Mouse (Mus musculus): ENCODE data around the gene Zmiz2. TPM values are rescaled to one million over a fixed set of nuclear protein-coding genes. Genes with fewer than 3 reads are reported as not detected.

Gene Zmiz2
- polyA plus RNA-seq, 1 experiment from 2014 or later: 7.1 TPM

DNA sequence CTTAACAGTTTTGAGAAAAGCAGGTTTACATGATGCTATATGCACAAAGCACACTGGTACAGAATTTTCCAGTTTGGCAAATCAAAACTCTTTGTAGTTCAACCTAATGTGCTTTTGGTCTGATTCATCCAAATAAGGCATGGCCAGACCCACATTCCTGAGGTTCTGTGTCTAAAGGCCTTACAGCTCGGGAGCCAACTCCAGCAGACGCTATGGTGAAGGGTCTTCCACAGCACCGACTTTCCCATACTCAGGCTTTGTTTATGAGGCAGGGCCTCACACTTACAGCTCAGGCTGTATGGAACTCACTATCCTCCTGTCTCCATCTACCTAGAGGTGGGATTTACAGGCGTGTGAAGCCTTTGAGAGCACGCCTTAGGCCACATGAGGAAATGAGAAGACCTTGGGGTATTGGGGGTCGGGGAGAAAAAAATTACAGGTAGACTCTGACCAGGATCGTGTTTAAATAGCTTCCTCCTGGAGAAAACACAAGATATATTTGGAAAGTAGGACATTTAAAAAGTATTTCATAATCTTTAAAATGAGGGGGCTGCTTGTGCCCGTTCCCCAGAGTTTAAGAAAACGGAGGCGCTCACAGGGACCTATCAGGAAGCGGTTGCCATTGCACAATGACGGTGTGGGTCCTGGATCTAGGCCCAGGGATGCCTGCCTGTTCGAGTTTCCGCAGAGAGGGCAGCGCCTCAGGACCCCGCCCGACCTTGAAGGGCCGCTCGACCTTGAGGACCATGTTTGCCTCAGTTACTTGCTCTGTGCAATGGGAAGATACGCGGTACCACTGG, 26.1 kb downstream of the Zmiz2 start, which contains the start of gene Ppia:
Gene Ppia, plus strand, starts transcription at position 693 of the 800 bp plus-strand sequence.
- Histone ChIP-seq H3K36me3 (ENCODE audit: control insufficient read depth, insufficient read depth, low read length) (peaks cover 8% of the 10 kb centered on the region), H3K27me3 (ENCODE audit: control insufficient read depth, insufficient read depth, low read length) (no peaks in the 10 kb centered on the region), H3K9me3 (ENCODE audit: control insufficient read depth, low read length) (no peaks in the 10 kb centered on the region), H3K4me2 (replicated peaks; ENCODE audit: low read depth) (peak within 1 kb of the TSS; percentile 74), H3K9ac (ENCODE audit: low read length) (peak within 1 kb of the TSS; percentile 93), H3K27ac (replicated peaks) (peak within 1 kb of the TSS; percentile 99), H3K4me1 (replicated peaks; ENCODE audit: control insufficient read depth, insufficient read depth) (peaks cover 4% of the 10 kb centered on the region; the same call in 1 of the 2 replicates), H3K4me3 (ENCODE audit: low read depth, low read length) (peak within 1 kb of the TSS; percentile 79)
- 4% methylated on average over 21 of the region's 21 CpGs for WGBS
- DNase-seq (ENCODE audit: low spot score): no peak
- TF ChIP-seq EP300 (optimal IDR thresholded peaks at IDR 0.05) (no peak), CTCF (IDR thresholded peaks at IDR 0.05; ENCODE audit: low read depth) (no peak)
- ATAC-seq (ENCODE audit: low FRiP score, low TSS enrichment): peak; percentile 47; the same call in 1 of the 2 replicates

DNA sequence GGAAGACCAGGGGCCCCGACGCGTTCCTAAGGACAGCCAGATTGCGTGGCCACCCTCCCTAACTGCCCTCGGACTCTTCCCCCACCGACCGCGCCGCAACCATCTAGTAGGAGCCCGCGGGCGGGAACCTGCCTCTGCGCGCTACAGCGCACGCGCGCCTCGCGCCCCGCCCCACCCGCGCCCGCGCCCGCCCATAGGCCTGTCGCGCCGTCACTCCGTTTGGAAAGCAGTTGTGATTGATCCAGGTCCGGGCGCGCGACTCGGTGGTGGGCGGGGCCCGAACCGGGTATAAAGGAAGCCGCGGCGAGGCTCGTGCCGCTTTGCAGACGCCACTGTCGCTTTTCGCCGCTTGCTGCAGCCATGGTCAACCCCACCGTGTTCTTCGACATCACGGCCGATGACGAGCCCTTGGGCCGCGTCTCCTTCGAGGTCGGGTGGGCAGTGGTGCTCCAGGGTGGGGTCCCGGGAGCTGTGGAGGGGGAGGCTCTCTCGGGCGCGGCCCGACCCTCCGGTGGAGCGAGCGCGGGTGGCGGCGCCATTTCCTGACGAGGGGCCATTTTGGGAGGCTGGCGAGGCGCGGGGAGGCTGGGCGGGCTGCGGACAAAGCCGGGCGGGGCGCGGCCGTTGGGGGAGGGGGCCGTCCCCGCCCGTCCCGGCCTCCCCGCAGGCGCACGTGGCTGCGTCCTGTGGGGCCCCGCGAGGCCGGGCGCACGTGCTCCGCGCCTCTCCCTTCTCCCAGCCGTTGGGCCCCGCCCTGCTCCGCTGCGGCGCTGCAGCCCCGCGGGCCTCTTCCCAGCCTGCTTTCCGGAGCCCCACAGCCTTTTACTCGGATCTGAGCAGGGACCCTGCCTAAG, 26.9 kb downstream of the Zmiz2 start:
- H3K4me2 ChIP-seq (replicated peaks; ENCODE audit: low read depth): peak overlapping the region; percentile 74
- peak; percentile 98 for DNase-seq (ENCODE audit: low spot score)
- peaks cover 4% of the 10 kb centered on the region; the same call in 1 of the 2 replicates for H3K4me1 ChIP-seq (replicated peaks; ENCODE audit: control insufficient read depth, insufficient read depth)
- peaks cover 15% of the 10 kb centered on the region for H3K36me3 ChIP-seq (ENCODE audit: control insufficient read depth, insufficient read depth, low read length)
- peak overlapping the region; percentile 79 for H3K4me3 ChIP-seq (ENCODE audit: low read depth, low read length)
- ATAC-seq (ENCODE audit: low FRiP score, low TSS enrichment): peak; percentile 94
- H3K9ac ChIP-seq (ENCODE audit: low read length): peak overlapping the region; percentile 93
- H3K9me3 ChIP-seq (ENCODE audit: control insufficient read depth, low read length): no peaks in the 10 kb centered on the region
- WGBS: under 1% methylated on average over 58 of the region's 102 CpGs
- H3K27ac ChIP-seq (replicated peaks): peak overlapping the region; percentile 99
- no peaks in the 10 kb centered on the region for H3K27me3 ChIP-seq (ENCODE audit: control insufficient read depth, insufficient read depth, low read length)
- TF ChIP-seq EP300 (optimal IDR thresholded peaks at IDR 0.05) (peak; percentile 51), CTCF (IDR thresholded peaks at IDR 0.05; ENCODE audit: low read depth) (peak; percentile 14; the same call in 1 of the 2 replicates)

DNA sequence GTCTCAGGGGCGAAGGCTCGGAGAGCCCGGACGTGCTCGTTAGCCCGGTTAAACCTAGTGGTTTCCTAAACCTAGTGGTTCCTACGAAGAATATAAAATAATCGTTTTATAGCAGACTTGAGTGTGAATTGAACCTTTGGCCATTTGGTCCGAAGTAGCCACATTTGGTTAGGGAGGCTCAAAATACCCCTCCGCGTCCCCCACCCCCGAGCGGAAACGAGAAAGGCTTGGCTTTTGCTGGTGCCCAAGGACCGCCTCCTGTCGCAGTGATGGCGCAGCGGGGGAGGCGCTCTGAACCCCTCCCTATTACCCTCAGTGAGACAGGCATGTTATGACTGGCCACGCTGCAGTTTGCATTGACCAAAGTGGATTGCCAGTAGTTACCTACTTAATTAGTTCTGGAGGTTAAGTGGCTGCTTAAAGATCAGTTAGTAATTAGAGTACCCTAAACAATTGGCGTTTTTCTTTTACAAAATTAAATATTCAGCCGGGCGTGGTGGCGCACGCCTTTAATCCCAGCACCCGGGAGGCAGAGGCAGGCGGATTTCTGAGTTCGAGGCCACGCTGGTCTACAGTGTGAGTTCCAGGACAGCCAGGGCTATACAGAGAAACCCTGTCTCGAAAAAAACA, 27.6 kb downstream of the Zmiz2 start:
- under 1% methylated on average over 30 of the region's 30 CpGs for WGBS
- ATAC-seq (ENCODE audit: low FRiP score, low TSS enrichment): peak; percentile 69
- H3K4me1 ChIP-seq (replicated peaks; ENCODE audit: control insufficient read depth, insufficient read depth): peaks cover 4% of the 10 kb centered on the region; the same call in 1 of the 2 replicates

DNA sequence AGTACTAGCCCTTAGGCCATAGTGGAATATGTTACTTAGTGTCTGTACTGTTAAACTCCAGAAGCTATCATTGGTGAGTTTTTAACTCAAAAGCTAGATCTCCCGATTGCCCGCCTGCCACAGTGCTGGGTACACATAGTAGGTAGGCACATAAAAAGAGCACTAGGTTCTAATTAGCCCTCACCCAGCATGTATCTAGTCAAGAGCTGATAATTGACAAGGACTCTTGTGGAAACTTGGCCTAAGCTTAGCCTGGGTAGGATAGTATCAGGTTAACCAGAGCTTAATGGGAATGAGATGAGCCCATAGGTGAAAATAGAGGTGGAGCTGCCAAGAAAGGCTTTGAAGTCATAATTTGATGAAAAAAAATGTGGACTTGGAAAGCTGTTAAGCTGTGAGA, 28.2 kb downstream of the Zmiz2 start:
- WGBS: 15% methylated on average over 2 of the region's 2 CpGs
- peak overlapping the region; percentile 93 for H3K9ac ChIP-seq (ENCODE audit: low read length)
- peaks cover 4% of the 10 kb centered on the region; the same call in 1 of the 2 replicates for H3K4me1 ChIP-seq (replicated peaks; ENCODE audit: control insufficient read depth, insufficient read depth)
- DNase-seq (ENCODE audit: low spot score): no peak
- H3K4me2 ChIP-seq (replicated peaks; ENCODE audit: low read depth): peak overlapping the region; percentile 74
- H3K9me3 ChIP-seq (ENCODE audit: control insufficient read depth, low read length): no peaks in the 10 kb centered on the region
- peak overlapping the region; percentile 99 for H3K27ac ChIP-seq (replicated peaks)
- no peaks in the 10 kb centered on the region for H3K27me3 ChIP-seq (ENCODE audit: control insufficient read depth, insufficient read depth, low read length)
- peak overlapping the region; percentile 79 for H3K4me3 ChIP-seq (ENCODE audit: low read depth, low read length)
- no peak for ATAC-seq (ENCODE audit: low FRiP score, low TSS enrichment)
- TF ChIP-seq EP300 (optimal IDR thresholded peaks at IDR 0.05) (no peak), CTCF (IDR thresholded peaks at IDR 0.05; ENCODE audit: low read depth) (no peak)
- peaks cover 18% of the 10 kb centered on the region for H3K36me3 ChIP-seq (ENCODE audit: control insufficient read depth, insufficient read depth, low read length)

More for the DNA sequence above, 27.6 kb downstream of the Zmiz2 start:
- peak overlapping the region; percentile 79 for H3K4me3 ChIP-seq (ENCODE audit: low read depth, low read length)
- peak overlapping the region; percentile 93 for H3K9ac ChIP-seq (ENCODE audit: low read length)
- no peak for TF ChIP-seq CTCF (IDR thresholded peaks at IDR 0.05; ENCODE audit: low read depth)
- TF ChIP-seq EP300 (optimal IDR thresholded peaks at IDR 0.05): peak; percentile 15
- no peaks in the 10 kb centered on the region for H3K27me3 ChIP-seq (ENCODE audit: control insufficient read depth, insufficient read depth, low read length)
- H3K27ac ChIP-seq (replicated peaks): peak overlapping the region; percentile 99
- DNase-seq (ENCODE audit: low spot score): peak; percentile 86
- peak overlapping the region; percentile 74 for H3K4me2 ChIP-seq (replicated peaks; ENCODE audit: low read depth)
- H3K36me3 ChIP-seq (ENCODE audit: control insufficient read depth, insufficient read depth, low read length): peaks cover 18% of the 10 kb centered on the region
- no peaks in the 10 kb centered on the region for H3K9me3 ChIP-seq (ENCODE audit: control insufficient read depth, low read length)

DNA sequence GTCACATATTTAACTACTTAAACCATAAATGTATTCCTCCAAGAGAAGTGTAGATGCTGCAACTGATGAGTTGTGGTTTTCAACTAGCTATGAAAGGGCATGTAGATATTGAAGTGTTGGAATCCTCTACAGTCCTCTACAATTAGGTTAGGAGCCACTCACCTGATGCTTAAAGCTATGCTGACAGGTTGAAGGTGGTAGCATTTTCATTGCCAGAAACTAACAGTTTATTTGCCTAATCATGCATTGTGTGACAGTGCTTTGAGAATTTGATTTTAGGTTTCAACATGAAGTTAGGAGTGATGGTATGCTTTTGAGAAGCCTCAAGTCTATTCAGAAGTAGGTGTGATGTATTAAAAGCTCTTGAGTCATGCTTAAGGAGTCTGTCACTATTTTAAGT, 28.6 kb downstream of the Zmiz2 start:
- H3K27me3 ChIP-seq (ENCODE audit: control insufficient read depth, insufficient read depth, low read length): no peaks in the 10 kb centered on the region
- peak overlapping the region; percentile 79 for H3K4me3 ChIP-seq (ENCODE audit: low read depth, low read length)
- TF ChIP-seq EP300 (optimal IDR thresholded peaks at IDR 0.05) (no peak), CTCF (IDR thresholded peaks at IDR 0.05; ENCODE audit: low read depth) (no peak)
- peak overlapping the region; percentile 74 for H3K4me2 ChIP-seq (replicated peaks; ENCODE audit: low read depth)
- H3K9me3 ChIP-seq (ENCODE audit: control insufficient read depth, low read length): no peaks in the 10 kb centered on the region
- peaks cover 4% of the 10 kb centered on the region; the same call in 1 of the 2 replicates for H3K4me1 ChIP-seq (replicated peaks; ENCODE audit: control insufficient read depth, insufficient read depth)
- no peak overlapping the region for H3K27ac ChIP-seq (replicated peaks)
- no peak overlapping the region for H3K9ac ChIP-seq (ENCODE audit: low read length)
- ATAC-seq (ENCODE audit: low FRiP score, low TSS enrichment): no peak
- DNase-seq (ENCODE audit: low spot score): no peak
- H3K36me3 ChIP-seq (ENCODE audit: control insufficient read depth, insufficient read depth, low read length): peaks cover 18% of the 10 kb centered on the region
